Mouse (Mus musculus) hindbrain, embryonic 12.5 days (tissue): ENCODE measurements around the gene Col20a1. TPM values are rescaled to one million over a fixed set of nuclear protein-coding genes. Genes with fewer than 3 reads are reported as not detected.
A peak's percentile ranks its signal among the peaks of the same experiment; 100 is the strongest.

ENCODE experiments used
- ATAC-seq: fragments of 200-750 bp; cut with Nextera tagmentation; 2 replicates; pipeline ENCODE4 v1.8.0; 2017; ENCODE audit warnings: moderate TSS enrichment; ENCODE audit not compliant: low FRiP score
- H3K27ac ChIP-seq: fragments of 300-500 bp; sonication (generic); 2 replicates; pipeline ENCODE4 v1.5.1; 2016; ENCODE audit warnings: mild to moderate bottlenecking
- H3K27me3 ChIP-seq: fragments of 300-500 bp; sonication (generic); 2 replicates; pipeline ENCODE4 v1.6.1; 2016; ENCODE audit warnings: mild to moderate bottlenecking
- H3K36me3 ChIP-seq: fragments of 300-500 bp; sonication (generic); 2 replicates; pipeline ENCODE4 v1.6.1; 2016; ENCODE audit warnings: mild to moderate bottlenecking
- H3K4me1 ChIP-seq: fragments of 300-500 bp; sonication (generic); 2 replicates; pipeline ENCODE4 v1.6.1; 2016
- H3K4me2 ChIP-seq: fragments of 300-500 bp; sonication (generic); replicated peaks from 2 replicates; pipeline ENCODE4 v1.6.1; 2016; ENCODE audit warnings: mild to moderate bottlenecking
- H3K4me3 ChIP-seq: fragments of 300-500 bp; sonication (generic); 2 replicates; pipeline ENCODE4 v1.5.1; 2016; ENCODE audit warnings: mild to moderate bottlenecking
- H3K9ac ChIP-seq: fragments of 300-500 bp; sonication (generic); 2 replicates; pipeline ENCODE4 v1.6.1; 2016; ENCODE audit warnings: mild to moderate bottlenecking, moderate library complexity
- H3K9me3 ChIP-seq: fragments of 300-500 bp; sonication (generic); replicated peaks from 2 replicates; pipeline ENCODE4 v1.6.1; 2016; ENCODE audit warnings: mild to moderate bottlenecking
- WGBS: fragments of 180-500 bp; shearing (Covaris S2); methylation state at CpG from one replicate; pipeline ENCODE4 v1.1.7; 2016; 5-methylcytosine and 5-hydroxymethylcytosine counted together
- polyA plus RNA-seq: library from polyadenylated mRNA; unstranded; fragments of >200 nt; fragmentation: Nextera tagmentation; extraction: Ambion mirVana; gene quantifications from 2 replicates; pipeline ENCODE4 v1.2.1, GENCODE M21; 2016

Col20a1 gene
- polyA plus RNA-seq, 1 experiment from 2014 or later = 1.8 TPM

GRCm38 (mm10) chr2:180996905-180997304 lies 10.6 kb downstream of the Col20a1 start:
- Histone ChIP-seq H3K9me3 (no peaks in the 10 kb centered on the region), H3K9ac (no peak overlapping the region), H3K4me1 (no peaks in the 10 kb centered on the region), H3K4me3 (no peak overlapping the region), H3K4me2 (no peak overlapping the region), H3K27me3 (no peaks in the 10 kb centered on the region), H3K36me3 (no peaks in the 10 kb centered on the region), H3K27ac (no peak overlapping the region)
- ATAC-seq = peak; percentile 30; the same call in 1 of the 2 replicates
- WGBS = 67% methylated on average over 3 of the region's 3 CpGs

DNA sequence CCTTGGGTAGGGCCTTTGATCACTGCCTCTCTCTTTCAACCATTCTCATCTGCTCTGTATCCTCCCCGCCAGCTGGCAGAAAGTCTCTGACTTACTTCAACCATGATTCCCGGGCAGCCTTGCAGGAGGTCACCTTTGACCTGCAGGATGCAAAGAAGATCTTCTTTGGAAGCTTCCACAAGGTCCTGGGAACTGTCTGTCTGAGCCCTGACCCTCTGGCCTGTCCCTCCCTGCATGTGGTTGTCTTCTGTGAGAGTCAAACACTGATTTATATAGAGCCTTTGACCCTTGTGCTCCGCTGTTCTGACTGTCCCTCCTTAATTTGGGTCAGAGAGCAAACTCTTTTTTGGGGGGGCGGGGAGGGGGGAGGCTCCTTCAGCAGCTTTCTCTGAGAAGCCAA lies 20.7 kb downstream of the Col20a1 start:
- Histone ChIP-seq H3K4me1 (no peaks in the 10 kb centered on the region), H3K27ac (no peak overlapping the region), H3K4me3 (no peak overlapping the region), H3K9ac (no peak overlapping the region), H3K4me2 (no peak overlapping the region), H3K9me3 (no peaks in the 10 kb centered on the region), H3K36me3 (no peaks in the 10 kb centered on the region), H3K27me3 (no peaks in the 10 kb centered on the region)
- no peak for ATAC-seq
- WGBS = 24% methylated on average over 4 of the region's 4 CpGs

GRCm38 (mm10) chr2:181008339-181008738 lies 22.0 kb downstream of the Col20a1 start:
- H3K9me3 ChIP-seq = no peaks in the 10 kb centered on the region
- H3K4me1 ChIP-seq = no peaks in the 10 kb centered on the region
- H3K4me2 ChIP-seq = no peak overlapping the region
- no peak overlapping the region for H3K27ac ChIP-seq
- no peak overlapping the region for H3K9ac ChIP-seq
- no peak for ATAC-seq
- WGBS = 66% methylated on average over 5 of the region's 5 CpGs
- no peaks in the 10 kb centered on the region for H3K36me3 ChIP-seq
- H3K27me3 ChIP-seq = no peaks in the 10 kb centered on the region
- no peak overlapping the region for H3K4me3 ChIP-seq

GRCm38 (mm10) chr2:181031406-181031934 lies 45.1 kb downstream of the Col20a1 start:
- H3K4me1 ChIP-seq = peaks cover 29% of the 10 kb centered on the region
- no peak overlapping the region for H3K4me3 ChIP-seq
- WGBS = 85% methylated on average over 11 of the region's 11 CpGs
- no peak overlapping the region for H3K27ac ChIP-seq
- H3K27me3 ChIP-seq = no peaks in the 10 kb centered on the region
- H3K4me2 ChIP-seq = no peak overlapping the region
- peaks cover 46% of the 10 kb centered on the region for H3K36me3 ChIP-seq
- ATAC-seq = no peak
- no peak overlapping the region for H3K9ac ChIP-seq
- no peaks in the 10 kb centered on the region for H3K9me3 ChIP-seq

DNA sequence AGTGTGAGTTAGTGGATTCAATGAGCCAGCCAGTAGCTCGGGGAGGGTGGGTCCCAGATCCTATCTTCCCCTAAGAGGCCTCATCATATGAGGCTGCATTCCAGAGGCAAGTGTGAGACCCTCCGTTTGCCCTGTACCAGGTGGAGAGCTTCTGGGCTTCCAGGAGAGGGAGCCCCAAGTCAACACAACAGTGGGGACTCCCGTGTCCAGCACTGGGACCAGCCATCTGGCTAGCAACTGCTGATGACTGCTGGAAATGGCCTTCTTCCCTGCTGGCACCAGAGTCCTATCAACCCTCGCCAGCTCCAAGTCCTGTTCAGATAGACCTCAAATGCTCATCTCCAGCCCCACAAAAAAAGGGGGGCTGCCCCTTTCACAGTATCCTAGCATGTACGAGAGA lies 46.1 kb downstream of the Col20a1 start:
- Histone ChIP-seq H3K36me3 (peaks cover 39% of the 10 kb centered on the region), H3K4me3 (no peak overlapping the region), H3K9me3 (no peaks in the 10 kb centered on the region), H3K27me3 (0 out of 2 replicates have a peak, but pooled peaks cover 2% of the 10 kb centered on the region), H3K4me1 (peaks cover 23% of the 10 kb centered on the region), H3K27ac (no peak overlapping the region), H3K9ac (no peak overlapping the region), H3K4me2 (no peak overlapping the region)
- WGBS = 55% methylated on average over 5 of the region's 5 CpGs
- 0 out of 2 replicates have a peak, but pooled peaks have one; percentile 26 for ATAC-seq

DNA sequence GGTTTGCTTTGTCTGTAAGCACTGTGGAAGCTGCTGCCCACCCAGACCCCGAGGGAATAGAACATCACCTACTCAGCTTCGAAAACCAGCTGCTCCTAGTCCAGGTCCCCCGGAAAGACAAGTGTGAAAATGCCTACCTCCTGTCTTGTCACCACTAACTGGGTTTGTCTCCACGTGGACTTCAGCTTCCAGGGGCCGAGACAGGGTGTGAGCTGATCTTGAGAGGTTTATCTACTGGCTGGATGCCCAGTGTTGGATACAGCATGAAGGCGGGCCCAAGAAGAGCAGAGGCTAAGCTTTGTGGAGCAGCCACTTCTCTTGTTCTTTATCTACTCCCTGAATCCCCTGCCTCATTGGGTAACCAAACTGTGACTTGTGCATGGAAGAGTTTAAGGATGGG lies 47.0 kb downstream of the Col20a1 start:
- peaks cover 26% of the 10 kb centered on the region for H3K4me1 ChIP-seq
- peaks cover 30% of the 10 kb centered on the region for H3K36me3 ChIP-seq
- H3K4me3 ChIP-seq = no peak overlapping the region
- 0 out of 2 replicates have a peak, but pooled peaks cover 2% of the 10 kb centered on the region for H3K27me3 ChIP-seq
- no peak for ATAC-seq
- 72% methylated on average over 6 of the region's 6 CpGs for WGBS
- no peak overlapping the region for H3K9ac ChIP-seq
- no peak overlapping the region for H3K4me2 ChIP-seq
- H3K9me3 ChIP-seq = no peaks in the 10 kb centered on the region
- no peak overlapping the region for H3K27ac ChIP-seq

GRCm38 (mm10) chr2:181035186-181035585 lies 48.9 kb downstream of the Col20a1 start:
- Histone ChIP-seq H3K9me3 (no peaks in the 10 kb centered on the region), H3K4me3 (no peak overlapping the region), H3K9ac (no peak overlapping the region), H3K4me1 (peaks cover 38% of the 10 kb centered on the region), H3K27ac (no peak overlapping the region), H3K4me2 (no peak overlapping the region), H3K27me3 (peaks cover 10% of the 10 kb centered on the region), H3K36me3 (peaks cover 22% of the 10 kb centered on the region; the same call in 1 of the 2 replicates)
- ATAC-seq = no peak
- WGBS = 82% methylated on average over 7 of the region's 7 CpGs

- Histone ChIP-seq H3K36me3 (0 out of 2 replicates have a peak, but pooled peaks cover 17% of the 10 kb centered on the region), H3K4me1 (peaks cover 40% of the 10 kb centered on the region), H3K9me3 (no peaks in the 10 kb centered on the region), H3K9ac (no peak overlapping the region), H3K4me3 (no peak overlapping the region), H3K27me3 (peaks cover 23% of the 10 kb centered on the region), H3K27ac (no peak overlapping the region; the same call in 1 of the 2 replicates), H3K4me2 (no peak overlapping the region)
- WGBS = 81% methylated on average over 6 of the region's 6 CpGs
- ATAC-seq = no peak
Observed at GRCm38 (mm10) chr2:181036561-181036960, 50.2 kb downstream of the Col20a1 start.

DNA sequence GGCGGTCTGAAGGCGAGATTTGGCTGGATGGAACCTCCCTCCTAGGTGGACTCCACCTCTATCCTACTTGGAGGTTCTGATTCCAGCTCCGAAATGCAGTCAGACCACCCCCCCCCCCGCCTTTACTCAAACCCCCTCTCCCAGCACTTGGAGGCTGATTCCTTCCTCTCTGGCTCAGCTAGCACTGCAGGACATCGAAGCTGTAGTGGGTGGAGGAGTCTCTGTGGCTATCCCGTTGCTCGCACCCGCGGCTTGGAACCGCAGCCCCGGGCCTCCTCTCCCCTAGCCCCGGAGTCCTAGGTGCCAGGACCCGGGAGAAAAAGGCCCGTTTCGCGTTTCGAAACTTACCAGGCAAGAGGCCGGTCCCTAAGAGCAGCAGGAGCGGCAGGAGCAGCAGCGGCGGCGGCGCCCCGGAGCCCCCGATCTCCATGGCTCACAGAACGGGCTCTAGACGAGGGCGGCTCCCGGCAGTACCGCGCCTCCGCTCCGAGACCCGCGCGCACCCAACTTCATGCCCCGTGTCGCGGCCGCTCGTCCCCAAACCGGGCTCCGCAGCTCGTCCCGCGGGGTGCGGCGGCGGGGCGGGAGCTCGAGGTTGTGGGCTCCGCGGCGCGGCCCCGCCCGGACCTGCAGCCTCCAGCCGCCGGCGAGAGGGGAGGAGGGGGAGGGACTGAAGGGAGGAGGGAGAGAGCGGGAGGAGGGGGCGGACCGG lies 52.5 kb downstream of the Col20a1 start:
- peak overlapping the region; percentile 71; the same call in 1 of the 2 replicates for H3K27ac ChIP-seq
- H3K27me3 ChIP-seq = peaks cover 23% of the 10 kb centered on the region
- H3K4me2 ChIP-seq = peak overlapping the region; percentile 84
- H3K36me3 ChIP-seq = 0 out of 2 replicates have a peak, but pooled peaks cover 7% of the 10 kb centered on the region
- 2% methylated on average over 60 of the region's 63 CpGs for WGBS
- H3K4me3 ChIP-seq = peak overlapping the region; percentile 73
- no peaks in the 10 kb centered on the region for H3K9me3 ChIP-seq
- H3K9ac ChIP-seq = peak overlapping the region; percentile 84
- peak; percentile 14; the same call in 1 of the 2 replicates for ATAC-seq
- peaks cover 52% of the 10 kb centered on the region for H3K4me1 ChIP-seq

DNA sequence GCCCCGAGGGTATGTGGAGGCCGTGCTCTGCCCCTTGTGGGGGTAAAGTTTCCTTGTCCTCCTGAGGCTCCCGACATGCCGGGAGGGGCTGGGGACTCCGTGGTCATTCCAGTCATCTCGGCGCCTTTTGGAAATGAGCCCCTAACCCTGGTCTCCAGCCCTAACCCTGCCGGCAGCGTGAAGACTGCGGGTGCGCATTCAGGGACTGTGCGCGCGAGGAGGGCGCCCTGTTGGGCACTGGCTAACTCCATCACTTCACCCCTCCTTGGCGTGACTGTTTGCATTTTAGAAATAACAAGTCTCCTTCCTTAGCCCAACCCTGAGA lies 53.0 kb downstream of the Col20a1 start:
- peak overlapping the region; percentile 73 for H3K4me3 ChIP-seq
- no peaks in the 10 kb centered on the region for H3K9me3 ChIP-seq
- ATAC-seq = no peak
- H3K4me2 ChIP-seq = peak overlapping the region; percentile 84
- H3K27me3 ChIP-seq = peaks cover 23% of the 10 kb centered on the region
- WGBS = 0% methylated on average over 16 of the region's 16 CpGs
- 0 out of 2 replicates have a peak, but pooled peaks cover 4% of the 10 kb centered on the region for H3K36me3 ChIP-seq
- peak overlapping the region; percentile 84 for H3K9ac ChIP-seq
- H3K4me1 ChIP-seq = peaks cover 57% of the 10 kb centered on the region
- H3K27ac ChIP-seq = peak overlapping the region; percentile 71; the same call in 1 of the 2 replicates

DNA sequence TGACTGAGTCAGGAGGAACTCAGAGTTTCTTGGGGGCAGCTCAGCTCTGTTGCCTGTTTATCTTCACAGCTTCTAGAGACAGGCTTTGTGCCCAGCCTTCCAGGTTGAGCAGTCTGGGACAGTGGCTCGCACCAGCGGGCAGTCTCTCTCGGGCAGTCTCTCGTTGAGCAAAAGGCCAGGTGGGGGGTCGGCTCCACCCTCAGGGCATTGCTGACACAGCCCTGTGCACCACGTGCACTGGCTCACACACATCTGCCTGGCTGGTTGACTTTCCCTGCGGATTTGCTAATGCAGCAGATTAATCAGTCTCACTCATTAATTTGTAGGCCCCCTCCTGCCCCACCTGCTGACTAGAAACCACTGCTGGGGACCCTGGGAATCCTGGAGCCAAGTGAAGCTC lies 55.6 kb downstream of the Col20a1 start:
- 3% methylated on average over 7 of the region's 7 CpGs for WGBS
- Histone ChIP-seq H3K4me1 (peaks cover 62% of the 10 kb centered on the region), H3K4me2 (no peak overlapping the region), H3K36me3 (no peaks in the 10 kb centered on the region), H3K9me3 (no peaks in the 10 kb centered on the region), H3K4me3 (no peak overlapping the region), H3K27ac (peak overlapping the region; percentile 36), H3K9ac (0 out of 2 replicates have a peak overlapping the region, but pooled peaks have one; percentile 13), H3K27me3 (peaks cover 23% of the 10 kb centered on the region)
- peak; percentile 44 for ATAC-seq

GRCm38 (mm10) chr2:181042376-181042775 lies 56.0 kb downstream of the Col20a1 start:
- Histone ChIP-seq H3K4me3 (no peak overlapping the region), H3K4me1 (peaks cover 58% of the 10 kb centered on the region), H3K9ac (0 out of 2 replicates have a peak overlapping the region, but pooled peaks have one; percentile 13), H3K36me3 (no peaks in the 10 kb centered on the region), H3K27ac (peak overlapping the region; percentile 36), H3K9me3 (no peaks in the 10 kb centered on the region), H3K4me2 (no peak overlapping the region), H3K27me3 (peaks cover 21% of the 10 kb centered on the region)
- ATAC-seq = peak; percentile 24; the same call in 1 of the 2 replicates
